Mouse (Mus musculus) liver, embryonic 15.5 days (tissue): ENCODE results near the gene Itfg1. TPM values are rescaled to one million over a fixed set of nuclear protein-coding genes. Genes with fewer than 3 reads are reported as not detected.

Source experiments
- ATAC-seq: fragments of 200-750 bp; cut with Nextera tagmentation; 2 replicates; pipeline ENCODE4 v1.8.0; 2017; ENCODE audit warnings: moderate number of reproducible peaks, mild to moderate bottlenecking, moderate library complexity; ENCODE audit not compliant: insufficient read depth
- H3K27ac ChIP-seq: fragments of 300-500 bp; sonication (generic); replicated peaks from 2 replicates; pipeline ENCODE4 v1.5.1; 2015; ENCODE audit warnings: mild to moderate bottlenecking, inconsistent platforms
- H3K27me3 ChIP-seq: fragments of 300-500 bp; sonication (generic); 2 replicates; pipeline ENCODE4 v1.6.1; 2015; ENCODE audit warnings: mild to moderate bottlenecking, inconsistent platforms
- H3K36me3 ChIP-seq: fragments of 300-500 bp; sonication (generic); replicated peaks from 2 replicates; pipeline ENCODE4 v1.6.1; 2015; ENCODE audit warnings: moderate library complexity, mild to moderate bottlenecking, inconsistent platforms
- H3K4me1 ChIP-seq: fragments of 300-500 bp; sonication (generic); replicated peaks from 2 replicates; pipeline ENCODE4 v1.6.1; 2015; ENCODE audit warnings: inconsistent platforms
- H3K4me2 ChIP-seq: fragments of 300-500 bp; sonication (generic); 2 replicates; pipeline ENCODE4 v1.6.1; 2015; ENCODE audit warnings: moderate library complexity, mild to moderate bottlenecking, inconsistent platforms
- H3K4me3 ChIP-seq: fragments of 300-500 bp; sonication (generic); replicated peaks from 2 replicates; pipeline ENCODE4 v1.5.1; 2015; ENCODE audit warnings: mild to moderate bottlenecking, inconsistent platforms
- H3K9ac ChIP-seq: fragments of 300-500 bp; sonication (generic); 2 replicates; pipeline ENCODE4 v1.6.1; 2015; ENCODE audit warnings: moderate library complexity, mild to moderate bottlenecking, inconsistent platforms
- H3K9me3 ChIP-seq: fragments of 300-500 bp; sonication (generic); replicated peaks from 2 replicates; pipeline ENCODE4 v1.6.1; 2016; ENCODE audit warnings: inconsistent platforms
- WGBS: fragments of 180-500 bp; shearing (Covaris S2); methylation state at CpG from one replicate; pipeline ENCODE4 v1.1.7; 2015; ENCODE audit warnings: mixed read lengths; ENCODE audit not compliant: insufficient replicate concordance; 5-methylcytosine and 5-hydroxymethylcytosine counted together
- microRNA-seq: library from miRNA; unstranded; fragments of <30 nt; microRNA quantifications from one replicate; pipeline ENCODE4, GENCODE M21; 2016
- polyA plus RNA-seq: library from polyadenylated mRNA; unstranded; fragments of >200 nt; fragmentation: Nextera tagmentation; extraction: Ambion mirVana; gene quantifications from 2 replicates; pipeline ENCODE4 v1.2.1, GENCODE M21; 2015

The Itfg1 gene
- polyA plus RNA-seq, 1 experiment from 2014 or later = 23.1 TPM

DNA sequence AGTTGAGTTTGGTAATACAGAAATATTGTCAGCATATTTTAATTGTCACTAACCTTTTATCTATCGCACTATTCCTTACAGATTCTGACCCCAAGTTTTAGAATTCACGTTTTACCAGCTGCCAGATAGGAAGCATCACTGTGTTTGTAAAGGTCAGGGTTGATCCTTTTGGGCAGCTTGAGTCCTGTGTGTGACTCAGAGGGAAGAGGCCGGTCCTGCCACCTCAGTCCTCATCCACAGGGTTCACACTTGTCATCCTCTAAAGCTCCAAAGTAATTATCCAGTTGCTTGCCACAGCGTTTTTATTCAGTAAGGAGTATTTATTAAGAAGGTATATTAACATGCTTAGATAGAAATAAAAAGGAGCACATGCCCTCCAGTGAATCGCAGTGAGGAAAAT lies 123.5 kb downstream of the Itfg1 start:
- H3K4me1 ChIP-seq = no peaks in the 10 kb centered on the region
- 71% methylated on average over 5 of the region's 5 CpGs for WGBS
- H3K9me3 ChIP-seq = no peaks in the 10 kb centered on the region
- no peak for ATAC-seq
- no peak overlapping the region for H3K27ac ChIP-seq
- H3K36me3 ChIP-seq = no peaks in the 10 kb centered on the region
- H3K4me2 ChIP-seq = no peak overlapping the region
- H3K4me3 ChIP-seq = no peak overlapping the region
- no peak overlapping the region for H3K9ac ChIP-seq
- no peaks in the 10 kb centered on the region for H3K27me3 ChIP-seq

- Histone ChIP-seq H3K9ac (no peak overlapping the region), H3K4me1 (no peaks in the 10 kb centered on the region), H3K4me2 (no peak overlapping the region), H3K4me3 (no peak overlapping the region), H3K36me3 (no peaks in the 10 kb centered on the region), H3K27me3 (no peaks in the 10 kb centered on the region), H3K27ac (no peak overlapping the region), H3K9me3 (no peaks in the 10 kb centered on the region)
- ATAC-seq = no peak
- WGBS = 75% methylated on average over 4 of the region's 4 CpGs
Observed at GRCm38 (mm10) chr8:85716696-85717095, 124.0 kb downstream of the Itfg1 start.

GRCm38 (mm10) chr8:85706988-85707387 lies 133.7 kb downstream of the Itfg1 start:
- Histone ChIP-seq H3K4me1 (no peaks in the 10 kb centered on the region), H3K27ac (no peak overlapping the region), H3K4me3 (no peak overlapping the region), H3K4me2 (no peak overlapping the region), H3K9me3 (no peaks in the 10 kb centered on the region), H3K27me3 (peaks cover 15% of the 10 kb centered on the region), H3K36me3 (no peaks in the 10 kb centered on the region), H3K9ac (no peak overlapping the region)
- ATAC-seq = no peak
- WGBS = 49% methylated on average over 2 of the region's 2 CpGs

DNA sequence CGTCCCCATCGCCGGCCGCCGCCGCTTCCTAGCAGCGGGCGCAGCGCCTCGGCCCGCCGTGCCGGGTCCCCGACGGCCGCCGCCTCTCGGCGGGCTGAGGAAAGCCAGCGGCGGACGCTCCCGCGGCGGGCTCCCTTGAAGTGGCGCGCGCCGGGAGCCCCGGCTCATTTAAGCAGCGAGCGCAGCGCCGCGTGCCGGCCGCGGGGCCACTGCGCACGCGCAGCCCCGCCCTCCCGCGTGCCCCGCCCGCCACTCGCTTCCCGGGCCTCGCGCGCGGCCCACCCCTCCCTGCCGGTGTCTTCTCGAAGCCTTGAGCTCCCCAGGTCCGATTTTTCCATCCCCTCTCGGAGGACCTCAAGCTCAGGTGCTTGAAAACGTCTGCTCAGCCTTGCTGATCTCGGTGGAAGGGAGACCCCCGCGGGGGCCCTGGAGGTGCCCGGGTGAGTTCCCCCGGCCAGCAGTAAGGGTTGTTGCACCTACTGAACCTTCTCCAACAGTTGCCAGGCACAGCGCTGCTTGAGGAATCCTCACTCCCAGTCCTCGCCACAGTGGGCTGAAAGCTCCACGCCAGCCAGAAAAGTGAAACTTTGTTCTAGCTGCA lies 139.9 kb downstream of the Itfg1 start, which contains the start of gene Neto2:
TSS of gene Neto2 (minus strand) at position 174 of the 601 bp plus-strand sequence.
- Histone ChIP-seq H3K4me1 (peaks cover 15% of the 10 kb centered on the region), H3K27ac (no peak within 1 kb of the TSS), H3K9ac (peak within 1 kb of the TSS; percentile 58), H3K36me3 (no peaks in the 10 kb centered on the region), H3K4me2 (peak within 1 kb of the TSS; percentile 97), H3K9me3 (no peaks in the 10 kb centered on the region), H3K4me3 (peak within 1 kb of the TSS; percentile 63), H3K27me3 (peaks cover 42% of the 10 kb centered on the region)
- 4% methylated on average over 63 of the region's 65 CpGs for WGBS
- ATAC-seq = peak; percentile 83

- peak overlapping the region; percentile 63 for H3K4me3 ChIP-seq
- ATAC-seq = peak; percentile 88
- no peak overlapping the region for H3K27ac ChIP-seq
- peaks cover 15% of the 10 kb centered on the region for H3K4me1 ChIP-seq
- H3K9ac ChIP-seq = peak overlapping the region; percentile 58
- H3K4me2 ChIP-seq = peak overlapping the region; percentile 97
- no peaks in the 10 kb centered on the region for H3K36me3 ChIP-seq
- peaks cover 42% of the 10 kb centered on the region for H3K27me3 ChIP-seq
- under 1% methylated on average over 83 of the region's 84 CpGs for WGBS
- H3K9me3 ChIP-seq = no peaks in the 10 kb centered on the region
Observed at GRCm38 (mm10) chr8:85700101-85700750, 140.5 kb downstream of the Itfg1 start.

- Histone ChIP-seq H3K9ac (no peak overlapping the region), H3K36me3 (no peaks in the 10 kb centered on the region), H3K9me3 (no peaks in the 10 kb centered on the region), H3K4me3 (no peak overlapping the region), H3K27ac (no peak overlapping the region), H3K4me1 (peaks cover 15% of the 10 kb centered on the region), H3K27me3 (peaks cover 39% of the 10 kb centered on the region), H3K4me2 (peak overlapping the region; percentile 39; the same call in 1 of the 2 replicates)
- WGBS = 1% methylated on average over 6 of the region's 6 CpGs
- ATAC-seq = no peak
Observed at GRCm38 (mm10) chr8:85699051-85699450, 141.7 kb downstream of the Itfg1 start.

Small RNA genes within 50 kb of the gene (microRNA-seq; reads per million reads assigned to microRNA genes)
- gene Mir8109 = not detected

Other genes with a start within 250 kb of the Itfg1 start
- gene Neto2, start 140.0 kb downstream of the Itfg1 start, polyA plus RNA-seq = 0.79 and 0.82 TPM in 2 replicates
- gene Phkb, start within 50 bp of the Itfg1 start, polyA plus RNA-seq = 11.4 and 11.7 TPM in 2 replicates